Mouse (Mus musculus) thymus, adult 2 months (tissue): ENCODE results near the gene Tshz2. TPM values are rescaled to one million over a fixed set of nuclear protein-coding genes. Genes with fewer than 3 reads are reported as not detected.

Source experiments
- DNase-seq: peaks from one replicate; pipeline ENCODE4 v3.0.0; 2021
- H3K27ac ChIP-seq: fragments of 200-500 bp; 2 replicates; pipeline ENCODE4 v1.5.1; 2012; ENCODE audit warnings: low read length, control low read depth; ENCODE audit not compliant: control insufficient read depth, insufficient read depth
- H3K27me3 ChIP-seq: fragments of 200-500 bp; 2 replicates; pipeline ENCODE4 v1.6.1; 2012; ENCODE audit warnings: mild to moderate bottlenecking, low read length, moderate library complexity, mixed read lengths; ENCODE audit not compliant: control insufficient read depth, insufficient read depth
- H3K36me3 ChIP-seq: fragments of 200-500 bp; 2 replicates; pipeline ENCODE4 v1.6.1; 2012; ENCODE audit warnings: mild to moderate bottlenecking, low read length, moderate library complexity; ENCODE audit not compliant: control insufficient read depth, insufficient read depth
- H3K4me1 ChIP-seq: fragments of 200-500 bp; replicated peaks from 2 replicates; pipeline ENCODE4 v1.6.1; 2012; ENCODE audit warnings: low read length; ENCODE audit not compliant: control insufficient read depth, insufficient read depth
- H3K4me3 ChIP-seq: fragments of 200-500 bp; 2 replicates; pipeline ENCODE4 v1.5.1; 2012; ENCODE audit warnings: mild to moderate bottlenecking, low read length, control low read depth, moderate library complexity; ENCODE audit not compliant: control insufficient read depth, insufficient read depth
- CTCF ChIP-seq: fragments of 200-500 bp; IDR thresholded peaks from 2 replicates; pipeline ENCODE4 v1.5.1; 2012; ENCODE audit warnings: mild to moderate bottlenecking, control low read depth, low read length, moderate library complexity, borderline replicate concordance; ENCODE audit not compliant: control insufficient read depth, poor library complexity, insufficient read depth; ENCODE audit errors: extremely low read depth
- POLR2A ChIP-seq: fragments of 200-500 bp; IDR thresholded peaks from 2 replicates; pipeline ENCODE4 v1.6.1; 2012; ENCODE audit warnings: mild to moderate bottlenecking, low read length, control low read depth, moderate library complexity; ENCODE audit not compliant: control insufficient read depth, poor library complexity, insufficient read depth; ENCODE audit errors: extremely low read depth
- WGBS: fragments of 180-500 bp; shearing (Covaris S2); methylation state at CpG from one replicate; pipeline ENCODE4 v1.1.7; 2018; 5-methylcytosine and 5-hydroxymethylcytosine counted together
- polyA plus RNA-seq: library from polyadenylated mRNA; depleted of rRNA; stranded (reverse); fragments of >200 nt; gene quantifications from 2 replicates; pipeline ENCODE4 v1.2.3, GENCODE M21; 2012

Gene Tshz2
- polyA plus RNA-seq, 1 experiment = 2.5 TPM

GRCm38 (mm10) chr2:169695025-169695424 is 62.2 kb downstream of the Tshz2 start:
- H3K27me3 ChIP-seq = no peaks in the 10 kb centered on the region
- DNase-seq = peak; percentile 23
- H3K4me3 ChIP-seq = no peak overlapping the region
- H3K4me1 ChIP-seq = peaks cover 55% of the 10 kb centered on the region
- H3K27ac ChIP-seq = peak overlapping the region; percentile 22; the same call in 1 of the 2 replicates
- no peak for TF ChIP-seq CTCF
- TF ChIP-seq POLR2A = no peak
- no peaks in the 10 kb centered on the region for H3K36me3 ChIP-seq
- WGBS = 4% methylated on average over 9 of the region's 9 CpGs

- Histone ChIP-seq H3K27me3 (no peaks in the 10 kb centered on the region), H3K36me3 (no peaks in the 10 kb centered on the region), H3K4me3 (no peak overlapping the region), H3K27ac (no peak overlapping the region), H3K4me1 (peaks cover 49% of the 10 kb centered on the region)
- TF ChIP-seq POLR2A (no peak), CTCF (no peak)
- 95% methylated on average over 5 of the region's 5 CpGs for WGBS
- DNase-seq = no peak
Observed at GRCm38 (mm10) chr2:169699141-169699540, 66.3 kb downstream of the Tshz2 start.

- Histone ChIP-seq H3K36me3 (no peaks in the 10 kb centered on the region), H3K27me3 (no peaks in the 10 kb centered on the region), H3K27ac (no peak overlapping the region), H3K4me3 (no peak overlapping the region), H3K4me1 (peaks cover 41% of the 10 kb centered on the region)
- DNase-seq = no peak
- whole genome bisulfite sequencing = 84% methylated on average over 7 of the region's 7 CpGs
- TF ChIP-seq CTCF = no peak
- TF ChIP-seq POLR2A = no peak
Observed at GRCm38 (mm10) chr2:169699862-169700511, 67.2 kb downstream of the Tshz2 start.

DNA sequence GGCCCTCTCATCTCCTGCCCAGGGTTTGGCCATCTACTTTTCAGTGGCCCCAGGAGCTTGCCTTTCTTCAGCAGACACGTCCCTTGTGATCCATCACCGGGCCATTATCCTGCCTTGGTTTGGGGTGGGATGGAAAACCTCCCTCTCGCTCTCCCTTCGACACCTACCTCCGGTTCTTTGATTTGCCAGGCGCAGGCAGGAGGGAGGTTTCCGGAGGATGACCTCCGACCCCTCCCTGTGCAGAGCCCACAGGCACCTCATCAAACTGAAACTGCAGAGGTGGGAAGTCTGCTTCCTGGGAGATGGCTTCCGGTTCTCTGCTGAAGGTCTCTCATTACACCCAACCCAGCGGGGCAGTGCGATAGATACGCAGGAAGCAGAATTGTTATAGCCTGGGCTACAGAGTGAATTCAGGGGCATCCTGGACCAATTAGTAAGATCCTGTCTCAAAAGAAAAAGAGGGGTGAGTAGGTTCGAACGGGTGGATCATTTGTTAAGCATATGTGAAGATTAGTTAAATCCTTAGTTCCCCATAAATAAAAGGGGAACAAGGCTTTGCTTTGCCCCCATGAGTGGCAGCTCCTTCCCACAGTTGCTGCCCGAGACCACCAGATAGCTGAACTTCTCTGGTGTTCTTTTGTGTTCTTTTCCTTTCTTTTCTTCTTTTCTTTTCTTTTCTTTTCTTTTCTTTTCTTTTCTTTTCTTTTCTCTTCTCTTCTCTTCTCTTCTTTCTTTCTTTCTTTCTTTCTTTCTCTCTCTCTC is 70.1 kb downstream of the Tshz2 start:
- WGBS = 37% methylated on average over 15 of the region's 15 CpGs
- no peak overlapping the region for H3K4me3 ChIP-seq

DNA sequence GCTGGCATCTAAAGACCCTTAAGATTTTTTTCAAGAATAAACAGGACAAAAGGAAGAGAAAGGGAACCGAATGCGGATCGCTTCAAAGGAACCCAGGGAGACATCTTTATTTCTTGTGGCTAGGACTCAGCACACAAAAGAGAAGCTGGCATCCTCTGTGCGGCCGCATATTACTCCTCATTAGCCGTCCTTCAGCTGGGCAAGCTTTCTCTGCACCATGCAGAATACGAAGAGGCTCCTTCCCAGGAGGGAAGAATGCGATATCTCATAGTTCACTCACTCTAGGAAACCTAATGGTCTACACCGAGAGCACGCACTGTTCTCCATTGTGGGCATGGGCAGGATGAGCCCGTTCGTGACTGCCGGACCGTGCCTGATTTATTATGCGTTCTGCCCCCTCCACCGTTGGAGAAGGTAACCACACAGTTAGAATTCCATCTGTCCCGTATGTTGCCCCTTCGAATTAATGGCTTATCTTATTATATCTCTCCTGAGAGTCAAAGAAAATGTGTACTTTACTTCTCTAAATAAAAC is 89.0 kb downstream of the Tshz2 start:
- no peak overlapping the region for H3K27ac ChIP-seq
- H3K36me3 ChIP-seq = no peaks in the 10 kb centered on the region
- H3K27me3 ChIP-seq = no peaks in the 10 kb centered on the region
- H3K4me3 ChIP-seq = no peak overlapping the region
- WGBS = 69% methylated on average over 18 of the region's 18 CpGs
- TF ChIP-seq CTCF (no peak), POLR2A (no peak)
- DNase-seq = no peak
- peaks cover 12% of the 10 kb centered on the region for H3K4me1 ChIP-seq

More for the DNA sequence above, 70.1 kb downstream of the Tshz2 start:
- peaks cover 30% of the 10 kb centered on the region for H3K4me1 ChIP-seq
- H3K36me3 ChIP-seq = no peaks in the 10 kb centered on the region
- TF ChIP-seq POLR2A (no peak), CTCF (no peak)
- no peaks in the 10 kb centered on the region for H3K27me3 ChIP-seq
- DNase-seq = no peak
- H3K27ac ChIP-seq = no peak overlapping the region

- no peaks in the 10 kb centered on the region for H3K36me3 ChIP-seq
- H3K27me3 ChIP-seq = no peaks in the 10 kb centered on the region
- DNase-seq = no peak
- no peak overlapping the region for H3K4me3 ChIP-seq
- 89% methylated on average over 6 of the region's 6 CpGs for WGBS
- peaks cover 11% of the 10 kb centered on the region for H3K4me1 ChIP-seq
- no peak overlapping the region for H3K27ac ChIP-seq
- no peak for TF ChIP-seq POLR2A
- no peak for TF ChIP-seq CTCF
Observed at GRCm38 (mm10) chr2:169722341-169722740, 89.5 kb downstream of the Tshz2 start.
